Comparison of ENCODE assay signal across 7 mouse cellular contexts in genomic region chr10:111422649-111423048, GRCm38 (mm10). TPM values are rescaled to one million over a fixed set of nuclear protein-coding genes. Genes with fewer than 3 reads are reported as not detected.
DNase-seq lines count a peak whose midpoint lies in the region; ATAC-seq lines count a peak whose summit lies in the region.

No protein-coding gene starts in this region.

- no peak for ATAC-seq in heart, embryonic 14.5 days (ENCODE audit: insufficient number of reproducible peaks, insufficient read depth, low FRiP score, low read depth)
- no peak; the same call in 1 of the 2 replicates for ATAC-seq in kidney, embryonic 14.5 days (ENCODE audit: low FRiP score, low TSS enrichment)
- no peak for ATAC-seq in liver, embryonic 16.5 days (ENCODE audit: low read depth)
- no peak for ATAC-seq in neural tube, embryonic 11.5 days (ENCODE audit: insufficient read depth, low FRiP score, low TSS enrichment)

- no peaks in the 10 kb centered on the region for H3K27me3 ChIP-seq in heart, embryonic 14.5 days (ENCODE audit: control insufficient read depth, insufficient read depth, low read length)
- H3K27me3 ChIP-seq in kidney, embryonic 14.5 days (ENCODE audit: control insufficient read depth, insufficient read depth, low read length), result no peaks in the 10 kb centered on the region
- no peaks in the 10 kb centered on the region for H3K27me3 ChIP-seq in liver, embryonic 16.5 days (ENCODE audit: control insufficient read depth, insufficient read depth, low read depth, low read length)
- no peaks in the 10 kb centered on the region for H3K27me3 ChIP-seq in neural tube, embryonic 11.5 days (ENCODE audit: control insufficient read depth, insufficient read depth, low read length)

- H3K9me3 ChIP-seq in heart, embryonic 14.5 days (ENCODE audit: control insufficient read depth, low read length), result no peaks in the 10 kb centered on the region
- no peaks in the 10 kb centered on the region for H3K9me3 ChIP-seq in kidney, embryonic 14.5 days (ENCODE audit: control insufficient read depth, low read length)
- H3K9me3 ChIP-seq in liver, embryonic 16.5 days (replicated peaks; ENCODE audit: control insufficient read depth, low read length), result no peaks in the 10 kb centered on the region
- no peaks in the 10 kb centered on the region for H3K9me3 ChIP-seq in neural tube, embryonic 11.5 days (ENCODE audit: control insufficient read depth, low read length)

- H3K4me3 ChIP-seq in heart, embryonic 14.5 days (ENCODE audit: control insufficient read depth in 1 of 2, insufficient read depth in 1 of 2, low read depth in 1 of 2, low read length in 2 of 2), result peak overlapping the region; percentile 31 to 33
- no peak overlapping the region for H3K4me3 ChIP-seq in kidney, embryonic 14.5 days (ENCODE audit: low read length)
- H3K4me3 ChIP-seq in liver, embryonic 16.5 days (ENCODE audit: low read depth, low read length), result peak overlapping the region; percentile 28
- H3K4me3 ChIP-seq in neural tube, embryonic 11.5 days (ENCODE audit: low read depth, low read length), result no peak overlapping the region

- H3K9ac ChIP-seq in heart, embryonic 14.5 days (ENCODE audit: low read length), result 0 out of 2 replicates have a peak overlapping the region, but pooled peaks have one; percentile 4
- H3K9ac ChIP-seq in kidney, embryonic 14.5 days (ENCODE audit: low read depth, low read length), result no peak overlapping the region
- no peak overlapping the region for H3K9ac ChIP-seq in liver, embryonic 16.5 days (ENCODE audit: low read depth, low read length)
- no peak overlapping the region for H3K9ac ChIP-seq in neural tube, embryonic 11.5 days (ENCODE audit: low read length)

- peak overlapping the region; percentile 60 for H3K4me2 ChIP-seq in heart, embryonic 14.5 days (ENCODE audit: low read length)
- H3K4me2 ChIP-seq in kidney, embryonic 14.5 days (replicated peaks; ENCODE audit: low read depth, low read length), result peak overlapping the region; percentile 29; the same call in 1 of the 2 replicates
- peak overlapping the region; percentile 49 for H3K4me2 ChIP-seq in liver, embryonic 16.5 days (ENCODE audit: low read depth, low read length)
- peak overlapping the region; percentile 12; the same call in 1 of the 2 replicates for H3K4me2 ChIP-seq in neural tube, embryonic 11.5 days (ENCODE audit: low read depth)

- DNase-seq in adrenal gland, adult 8-10 months, result peak; percentile 34
- peak; percentile 27 for DNase-seq in embryo, embryonic 9.5 days (ENCODE audit: extremely low spot score)
- DNase-seq in neural tube, embryonic 11.5 days (ENCODE audit: low spot score), result no peak
- DNase-seq in cerebellum, adult 18-20 months, result no peak

- H3K4me1 ChIP-seq in heart, embryonic 14.5 days (ENCODE audit: control insufficient read depth in 2 of 2, insufficient read depth in 2 of 2, low read length in 2 of 2), result peaks cover 10 to 30% of the 10 kb centered on the region in 2 experiments
- H3K4me1 ChIP-seq in kidney, embryonic 14.5 days (ENCODE audit: control insufficient read depth, insufficient read depth, low read length), result peaks cover 15% of the 10 kb centered on the region
- H3K4me1 ChIP-seq in liver, embryonic 16.5 days (ENCODE audit: control insufficient read depth, low read depth, low read length), result no peaks in the 10 kb centered on the region; the same call in 1 of the 2 replicates
- H3K4me1 ChIP-seq in neural tube, embryonic 11.5 days (ENCODE audit: control insufficient read depth, insufficient read depth, low read length), result peaks cover 7% of the 10 kb centered on the region

- no peaks in the 10 kb centered on the region for H3K36me3 ChIP-seq in heart, embryonic 14.5 days (ENCODE audit: control insufficient read depth, insufficient read depth, low read length)
- H3K36me3 ChIP-seq in kidney, embryonic 14.5 days (ENCODE audit: control insufficient read depth, insufficient read depth, low read length), result no peaks in the 10 kb centered on the region
- no peaks in the 10 kb centered on the region for H3K36me3 ChIP-seq in liver, embryonic 16.5 days (ENCODE audit: control insufficient read depth, insufficient read depth)
- no peaks in the 10 kb centered on the region for H3K36me3 ChIP-seq in neural tube, embryonic 11.5 days (ENCODE audit: control insufficient read depth, insufficient read depth, low read length)

- WGBS in heart, embryonic 14.5 days, result 18% methylated on average over 11 of the region's 11 CpGs
- 48% methylated on average over 11 of the region's 11 CpGs for WGBS in kidney, embryonic 14.5 days
- WGBS in liver, embryonic 16.5 days (ENCODE audit: insufficient replicate concordance), result 13% methylated on average over 11 of the region's 11 CpGs
- 53% methylated on average over 11 of the region's 11 CpGs for WGBS in neural tube, embryonic 11.5 days

- 0 out of 4 replicates have a peak overlapping the region, but pooled peaks of 1 of the 2 experiments have one; percentile 8 for H3K27ac ChIP-seq in heart, embryonic 14.5 days (replicated peaks in 1 of 2; ENCODE audit: control insufficient read depth in 1 of 2, insufficient read depth in 1 of 2, low read depth in 2 of 2, low read length in 2 of 2)
- H3K27ac ChIP-seq in kidney, embryonic 14.5 days (ENCODE audit: low read depth, low read length), result no peak overlapping the region
- H3K27ac ChIP-seq in liver, embryonic 16.5 days (ENCODE audit: low read length), result no peak overlapping the region
- no peak overlapping the region for H3K27ac ChIP-seq in neural tube, embryonic 11.5 days (ENCODE audit: low read depth, low read length)

RNA-seq across cellular contexts. Expression of gene Nap1l1, which starts 50.4 kb away (rescaled TPM):
- total RNA-seq in adrenal gland, adult 8-10 months (2022), result 100 to 1,000 TPM; 120 to 143 (median 133) TPM
- polyA plus RNA-seq in heart, embryonic 14.5 days (2014; fragmentation: Nextera tagmentation; extraction: Ambion mirVana), result 124 and 133 TPM in 2 replicates
- 315 and 346 TPM in 2 replicates for polyA plus RNA-seq in kidney, embryonic 14.5 days (2014; fragmentation: Nextera tagmentation; extraction: Ambion mirVana)
- polyA plus RNA-seq in liver, embryonic 16.5 days (2015; fragmentation: Nextera tagmentation; extraction: Ambion mirVana), result 67.0 and 76.2 TPM in 2 replicates
- 339 and 344 TPM in 2 replicates for polyA plus RNA-seq in neural tube, embryonic 11.5 days (2014; fragmentation: Nextera tagmentation; extraction: Ambion mirVana)

Comparison
In these comparisons a context has a peak if more than half of its experiments do, and no peak if none do; other contexts are left out.
1. DNase-seq: peak in adrenal gland, adult 8-10 months (single experiment) and embryo, embryonic 9.5 days (single experiment); none in neural tube, embryonic 11.5 days (single experiment) and cerebellum, adult 18-20 months (0 of 2).
2. H3K4me3 ChIP-seq: peak in heart, embryonic 14.5 days (2 of 2) and liver, embryonic 16.5 days (single experiment); none in kidney, embryonic 14.5 days (single experiment) and neural tube, embryonic 11.5 days (single experiment).
3. Peak in every context shown above with its lines, with median percentiles within 50 percentile points of each other: H3K4me2 ChIP-seq.